Mouse (Mus musculus) megakaryocyte, embryonic 14.5 days (primary cell): ENCODE results near the gene Glrp1.

ENCODE experiments used
- FLI1 ChIP-seq: IDR thresholded peaks from 2 replicates; pipeline ENCODE4 v1.6.1; 2012; ENCODE audit warnings: low read length, inconsistent platforms, mixed read lengths
- GATA1 ChIP-seq: IDR thresholded peaks from 3 replicates; pipeline ENCODE4 v1.6.1; 2012; ENCODE audit warnings: mixed read lengths, low read length, inconsistent platforms, borderline replicate concordance

GRCm38 (mm10) chr1:88543608-88544007 is 33.7 kb upstream of the Glrp1 start:
- no peak for TF ChIP-seq GATA1
- TF ChIP-seq FLI1: no peak
